Mouse (Mus musculus) hematopoietic stem cell, adult 5-6 weeks (primary cell): Measurements from ENCODE around the gene Arhgap45. TPM values are rescaled to one million over a fixed set of nuclear protein-coding genes. Genes with fewer than 3 reads are reported as not detected.
A peak's percentile ranks its signal among the peaks of the same experiment; 100 is the strongest.

ENCODE experiments used
- ATAC-seq, 2 experiments: fragments of 125-278 bp in 1 of 2; replicated peaks in 1 of 2; 2 replicates each; pipeline ENCODE4 v1.8.0; 2016 to 2017; ENCODE audit warnings: inconsistent platforms in 2 of 2, mild to moderate bottlenecking in 2 of 2, moderate number of reproducible peaks in 2 of 2, low read depth in 1 of 2, moderate TSS enrichment in 1 of 2; ENCODE audit not compliant: low FRiP score in 2 of 2, poor library complexity in 2 of 2, severe bottlenecking in 2 of 2, insufficient read depth in 1 of 2, low TSS enrichment in 1 of 2
- total RNA-seq: library from RNA; stranded (forward); fragments of 172-1452, 232-1000 nt; gene quantifications from 2 replicates; pipeline ENCODE4 v1.2.3, GENCODE M21; 2017

Arhgap45 gene
- total RNA-seq, 1 experiment from 2014 or later = 80.9 TPM

- ATAC-seq = peak in 1 of 2 experiments; percentile 10; a peak in 1 of 4 replicates
These were observed 30.9 kb upstream of the Arhgap45 start for GRCm38 (mm10) chr10:79985334-79986231.

DNA sequence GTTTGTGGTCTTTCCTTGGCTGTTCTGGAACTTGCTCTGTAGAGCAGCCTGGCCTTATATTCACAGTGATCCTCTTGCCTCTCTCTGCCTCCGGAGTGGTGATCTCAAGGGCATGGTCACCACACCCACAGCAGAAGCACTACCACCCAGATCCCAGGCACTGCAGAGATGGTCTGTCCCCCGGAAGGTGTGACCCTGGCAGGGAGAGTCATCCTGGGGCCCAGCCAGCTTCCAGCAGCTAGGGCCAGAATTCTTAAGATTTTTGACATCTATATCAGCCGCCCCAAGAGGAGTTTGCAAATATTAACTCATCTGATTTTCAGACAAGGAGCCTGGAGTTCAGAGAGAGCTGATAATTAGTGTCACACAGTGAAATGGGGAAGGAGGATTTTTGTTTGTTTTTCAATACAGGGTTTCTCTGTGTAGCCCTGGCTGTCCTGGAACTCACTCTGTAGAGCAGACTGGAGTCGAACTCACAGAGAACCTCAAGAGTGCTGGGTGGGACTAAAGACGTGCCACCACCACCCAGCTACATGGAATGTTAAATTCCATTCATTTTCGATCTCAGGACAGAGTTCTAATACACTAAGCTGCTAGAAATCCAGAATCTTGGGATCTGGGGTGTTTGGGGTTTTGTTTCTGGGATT, 30.1 kb upstream of the Arhgap45 start:
- ATAC-seq = no peak

DNA sequence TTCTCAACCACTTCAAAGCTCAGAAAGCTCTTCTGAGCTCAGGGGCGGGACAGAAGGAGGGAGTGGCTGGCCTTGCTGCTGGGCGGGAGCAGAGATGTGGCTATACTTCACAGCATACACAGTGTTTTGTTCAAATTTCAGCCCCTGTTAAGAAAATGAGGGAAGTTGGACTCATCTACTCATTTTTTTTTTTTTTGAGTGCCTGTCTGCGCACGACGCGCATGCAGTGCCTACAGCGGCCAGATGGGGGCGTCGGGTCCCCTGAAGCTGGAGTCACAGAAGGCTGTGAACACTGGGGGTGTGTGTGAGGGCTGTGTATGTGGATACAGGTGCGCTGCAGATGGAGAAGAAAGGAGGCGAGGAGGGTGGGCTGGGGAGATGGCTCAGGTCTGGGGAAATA, 29.5 kb upstream of the Arhgap45 start:
- ATAC-seq = peak; percentile 35 to 51

GRCm38 (mm10) chr10:79987771-79988505, 28.5 kb upstream of the Arhgap45 start:
- ATAC-seq = no peak

DNA sequence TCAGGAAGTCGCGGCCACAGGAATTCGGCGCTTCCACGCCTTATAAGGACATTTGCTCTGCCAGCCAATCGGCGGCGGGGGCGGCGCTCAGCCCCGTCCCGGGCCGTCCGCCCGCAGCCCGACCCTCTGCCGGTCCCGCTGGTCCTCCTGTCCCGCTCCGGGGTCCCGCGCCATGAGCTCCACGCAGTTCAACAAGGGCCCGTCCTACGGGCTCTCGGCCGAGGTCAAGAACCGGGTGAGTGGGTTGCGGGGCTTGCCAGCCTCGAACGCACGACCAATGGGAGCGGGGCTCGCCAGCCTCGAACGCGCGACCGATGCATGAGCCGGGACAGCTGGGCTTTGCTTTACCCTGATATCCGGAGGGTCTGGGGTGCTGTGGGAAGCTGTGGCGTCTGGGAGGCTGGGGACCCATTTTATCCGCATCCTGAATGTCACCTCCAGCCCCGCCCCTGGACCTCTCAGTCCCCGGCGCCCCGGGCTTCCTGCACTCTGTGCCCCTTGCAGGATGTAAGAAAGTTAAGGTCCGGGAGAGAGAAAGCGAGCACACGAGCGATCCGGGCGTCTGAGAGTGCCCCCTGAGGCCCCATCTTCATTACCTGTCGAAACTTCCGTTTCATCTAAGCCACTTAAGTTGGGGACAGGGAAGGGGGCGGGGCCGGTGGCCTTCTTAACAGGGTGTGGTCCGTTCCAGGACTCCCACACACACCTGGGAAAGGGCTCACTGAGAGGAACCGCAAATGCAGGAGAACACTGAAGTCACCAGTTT, 27.8 kb upstream of the Arhgap45 start, which contains the start of gene Cnn2:
Gene Cnn2 (plus strand): TSS at position 79 of the 766 bp plus-strand sequence.
- ATAC-seq = no peak

GRCm38 (mm10) chr10:79989272-79989786, 27.1 kb upstream of the Arhgap45 start:
- ATAC-seq = no peak

GRCm38 (mm10) chr10:79989870-79990269, 26.6 kb upstream of the Arhgap45 start:
- ATAC-seq = no peak

DNA sequence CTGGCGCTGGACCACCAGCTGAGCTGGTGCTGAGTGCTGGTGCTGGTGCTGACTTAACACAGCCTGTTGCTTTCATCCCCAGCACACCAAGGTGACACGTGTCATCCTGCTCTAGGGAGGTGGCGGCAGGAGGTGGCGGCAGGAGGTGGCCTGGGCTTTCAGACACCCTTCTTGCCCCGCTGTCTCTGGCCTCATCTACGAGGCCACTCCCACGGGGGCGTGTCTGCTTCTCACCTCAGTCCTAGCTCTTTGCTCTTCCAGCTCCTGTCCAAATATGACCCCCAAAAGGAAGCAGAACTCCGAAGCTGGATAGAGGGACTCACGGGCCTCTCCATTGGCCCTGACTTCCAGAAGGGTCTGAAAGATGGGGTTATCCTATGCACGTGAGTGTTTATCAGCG, 25.4 kb upstream of the Arhgap45 start:
- no peak for ATAC-seq

GRCm38 (mm10) chr10:79991548-79991947, 24.9 kb upstream of the Arhgap45 start:
- no peak for ATAC-seq

GRCm38 (mm10) chr10:79994397-79995115, 21.9 kb upstream of the Arhgap45 start:
- ATAC-seq = peak; percentile 42 to 49; a peak in 3 of 4 replicates

DNA sequence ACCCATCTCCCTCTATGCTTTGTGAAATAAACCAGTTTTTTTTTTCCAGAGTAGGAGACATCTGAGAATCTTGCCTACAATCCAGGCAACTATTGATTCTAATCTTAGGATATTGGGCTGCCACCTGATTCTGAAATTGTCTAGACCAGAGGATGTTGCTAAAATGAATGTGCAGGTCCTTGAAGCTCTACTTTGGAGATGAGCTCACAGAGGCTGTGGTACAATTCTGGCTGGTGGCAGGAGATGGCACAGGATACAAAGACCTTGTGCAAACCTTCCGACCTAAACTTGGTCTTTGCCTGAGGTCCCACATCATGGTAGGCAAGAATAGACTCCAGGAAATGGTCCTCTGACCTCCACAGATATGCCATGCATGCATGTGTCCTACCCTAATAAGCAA, 20.8 kb upstream of the Arhgap45 start:
- no peak for ATAC-seq

DNA sequence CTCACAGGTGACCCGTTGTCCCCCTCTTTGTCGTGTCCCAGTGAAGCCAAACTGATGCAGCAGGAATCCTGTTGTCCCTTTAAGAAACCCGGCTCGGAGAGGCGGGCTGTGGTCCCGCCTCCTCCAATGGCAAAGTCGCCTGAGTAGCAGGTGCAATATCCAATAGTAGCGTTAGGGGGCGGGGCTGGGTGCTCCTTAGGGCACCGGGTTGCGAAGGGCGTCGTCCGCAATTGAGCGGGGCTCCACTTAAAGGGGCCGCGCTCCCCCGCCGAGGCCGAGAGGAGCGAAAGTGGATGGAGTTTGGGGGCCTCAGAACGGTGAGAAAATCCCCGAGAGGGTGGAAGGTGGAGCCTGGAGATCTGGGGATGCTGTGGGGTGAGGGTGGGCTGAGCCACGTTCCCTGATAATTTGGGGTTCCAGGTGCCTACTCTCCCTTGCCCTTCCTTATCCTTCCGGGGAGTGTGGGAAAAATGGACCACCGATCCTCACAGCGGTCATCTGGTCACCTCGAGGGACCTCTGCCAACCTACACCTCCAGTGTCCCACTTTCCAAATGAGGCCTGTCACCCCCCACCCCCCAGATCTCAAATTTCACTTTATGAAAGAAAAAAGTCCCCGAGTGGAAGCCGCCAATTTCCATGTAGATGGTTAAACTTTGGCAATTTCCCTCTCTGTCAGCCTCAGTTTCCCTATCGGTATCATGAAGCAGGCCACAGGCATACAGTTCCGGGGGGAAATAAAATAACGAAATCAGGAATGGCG, 20.0 kb upstream of the Arhgap45 start, which contains the start of gene Abca7:
Gene Abca7 (plus strand): TSS at position 223 of the 762 bp plus-strand sequence.
- ATAC-seq = peak; percentile 79 to 87

- ATAC-seq = peak; percentile 57 to 60
These were observed 19.3 kb upstream of the Arhgap45 start for GRCm38 (mm10) chr10:79997034-79997760.

GRCm38 (mm10) chr10:79997819-79998218, 18.6 kb upstream of the Arhgap45 start:
- ATAC-seq = no peak

DNA sequence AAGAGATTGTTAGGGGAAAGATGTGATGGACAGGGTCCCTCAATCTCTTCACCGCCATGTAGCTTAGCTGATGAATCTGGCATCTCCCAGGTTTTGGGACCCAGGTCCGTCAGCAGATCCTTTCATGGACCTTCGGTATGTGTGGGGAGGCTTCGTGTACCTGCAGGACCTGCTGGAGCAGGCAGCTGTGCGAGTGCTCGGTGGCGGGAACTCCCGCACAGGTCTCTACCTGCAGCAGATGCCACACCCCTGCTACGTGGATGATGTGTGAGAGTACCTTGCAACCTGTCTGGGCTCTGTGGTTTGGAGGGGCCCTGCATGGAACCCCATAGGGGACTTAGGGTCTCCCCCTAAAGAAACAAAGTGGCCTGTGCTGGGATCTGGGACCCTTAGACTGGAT, 14.5 kb upstream of the Arhgap45 start:
- ATAC-seq = no peak
